Mouse (Mus musculus): ENCODE results near the gene Zmynd12. TPM values are rescaled to one million over a fixed set of nuclear protein-coding genes. Genes with fewer than 3 reads are reported as not detected.

Gene Zmynd12
- polyA plus RNA-seq, 1 experiment = 0.53 TPM

DNA sequence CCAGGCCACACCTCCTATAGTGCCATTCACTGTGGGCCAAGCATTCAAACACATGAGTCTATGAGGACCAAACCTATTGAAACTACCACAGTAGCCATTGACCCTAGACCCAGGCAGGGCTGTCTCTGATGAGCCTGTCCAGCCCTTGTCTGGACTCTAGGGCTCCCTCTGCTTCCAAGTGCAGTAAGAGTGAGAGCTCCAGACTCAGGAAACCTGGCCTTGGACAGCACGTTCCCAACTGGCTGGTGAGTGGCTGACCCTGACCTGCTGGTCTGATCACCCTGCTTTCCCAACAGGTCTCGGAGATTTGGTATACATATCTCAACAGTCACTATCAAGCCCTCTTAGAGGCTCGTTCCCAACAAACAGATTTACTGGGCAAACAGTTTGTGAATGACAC is 25.2 kb downstream of the Zmynd12 start:
- no peak for TF ChIP-seq CTCF (IDR thresholded peaks at IDR 0.05; ENCODE audit: borderline replicate concordance, extremely low read depth, insufficient read depth, insufficient read length)
- no peak for DNase-seq (ENCODE audit: low read depth)

DNA sequence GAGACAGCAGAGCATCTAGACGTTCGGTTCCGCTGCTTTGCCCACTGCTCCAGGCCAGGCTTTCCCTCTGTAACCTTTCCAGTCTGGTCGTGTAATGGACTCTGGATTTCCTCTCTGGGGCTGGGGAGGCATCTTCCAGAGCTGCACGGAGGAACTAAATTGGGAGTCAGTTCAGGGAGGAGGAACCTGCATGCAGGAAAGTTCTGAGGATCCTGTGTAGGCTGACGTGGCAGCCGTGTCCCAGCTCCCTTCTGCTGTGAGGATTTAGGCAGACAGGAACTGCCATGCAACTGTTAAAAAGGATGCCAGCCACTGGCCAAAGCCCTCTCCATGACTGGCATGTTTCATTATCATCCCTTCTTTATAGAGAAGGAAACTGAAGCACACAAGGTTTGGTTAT is 27.8 kb downstream of the Zmynd12 start:
- DNase-seq (ENCODE audit: low read depth) = no peak
- TF ChIP-seq POLR2A (IDR thresholded peaks at IDR 0.05; ENCODE audit: borderline replicate concordance, extremely low read depth, insufficient read depth, insufficient read length, poor library complexity, severe bottlenecking) (no peak), CTCF (IDR thresholded peaks at IDR 0.05; ENCODE audit: borderline replicate concordance, extremely low read depth, insufficient read depth, insufficient read length) (no peak)

DNA sequence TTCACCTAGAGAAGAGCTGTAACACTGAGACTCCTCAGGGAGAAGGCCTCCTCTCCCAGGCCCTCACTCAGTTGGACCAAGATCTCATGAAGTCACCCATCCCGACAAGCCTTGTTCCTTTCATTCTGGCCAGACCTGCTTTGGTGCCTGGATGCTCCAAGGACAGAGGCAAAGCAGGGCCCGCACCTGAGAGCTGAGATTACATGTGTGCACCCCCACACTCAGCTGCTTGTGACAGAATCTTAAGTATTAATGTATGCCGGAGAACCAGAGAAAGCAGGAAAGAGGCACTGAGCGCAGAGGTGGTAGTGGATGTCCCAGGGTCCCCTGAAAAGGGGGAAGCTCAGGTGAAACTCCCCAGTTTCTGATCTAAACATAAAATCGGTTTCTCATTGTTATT is 30.5 kb downstream of the Zmynd12 start:
- no peak for DNase-seq (ENCODE audit: low read depth)
- TF ChIP-seq POLR2A (IDR thresholded peaks at IDR 0.05; ENCODE audit: borderline replicate concordance, extremely low read depth, insufficient read depth, insufficient read length, poor library complexity, severe bottlenecking) = no peak
- no peak for TF ChIP-seq CTCF (IDR thresholded peaks at IDR 0.05; ENCODE audit: borderline replicate concordance, extremely low read depth, insufficient read depth, insufficient read length)

DNA sequence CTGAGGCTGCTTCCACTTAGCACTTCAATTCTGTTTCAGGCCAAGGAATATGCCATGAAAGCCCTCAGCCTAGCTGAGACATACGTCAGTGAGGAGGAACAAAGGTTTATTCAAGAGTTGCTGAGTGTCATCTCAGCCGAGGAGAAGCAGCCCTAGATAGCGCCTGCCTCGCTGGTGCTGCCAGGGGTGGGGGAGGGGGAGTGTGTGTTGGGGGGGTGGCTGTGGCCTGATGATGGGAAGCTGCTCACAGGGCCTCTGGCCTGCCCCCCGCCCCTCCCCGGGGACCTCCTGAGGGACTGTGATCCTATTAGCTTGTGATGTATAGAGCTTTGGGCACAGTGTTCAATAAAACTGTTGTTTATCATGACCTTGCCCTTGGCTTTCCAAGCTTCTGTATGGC is 30.9 kb downstream of the Zmynd12 start:
- DNase-seq (ENCODE audit: low read depth) = peak; percentile 61
- TF ChIP-seq CTCF (IDR thresholded peaks at IDR 0.05; ENCODE audit: borderline replicate concordance, extremely low read depth, insufficient read depth, insufficient read length) = no peak
- TF ChIP-seq POLR2A (IDR thresholded peaks at IDR 0.05; ENCODE audit: borderline replicate concordance, extremely low read depth, insufficient read depth, insufficient read length, poor library complexity, severe bottlenecking) = no peak

DNA sequence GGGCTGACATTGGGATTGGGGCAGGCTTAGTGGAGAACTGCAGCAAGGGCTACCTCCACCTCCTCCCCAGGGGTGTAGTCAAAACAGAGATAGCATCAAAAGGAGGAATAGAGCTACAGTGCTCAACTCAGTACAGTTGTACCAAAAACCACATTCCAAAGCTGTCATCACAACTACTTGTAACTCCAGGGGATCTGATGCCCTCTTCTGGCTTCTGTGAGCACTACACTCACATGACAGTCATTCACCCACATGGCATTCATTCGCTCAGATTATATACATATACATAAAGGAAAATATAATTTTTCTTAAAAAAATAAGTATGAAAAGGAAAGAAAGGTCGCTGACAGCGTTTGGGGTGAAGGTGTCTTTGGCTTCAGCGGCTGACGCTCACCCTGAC is 37.7 kb downstream of the Zmynd12 start:
- DNase-seq (ENCODE audit: low read depth) = peak; percentile 83
- TF ChIP-seq CTCF (IDR thresholded peaks at IDR 0.05; ENCODE audit: borderline replicate concordance, extremely low read depth, insufficient read depth, insufficient read length) = peak; percentile 51; the same call in 1 of the 2 replicates
- no peak for TF ChIP-seq POLR2A (IDR thresholded peaks at IDR 0.05; ENCODE audit: borderline replicate concordance, extremely low read depth, insufficient read depth, insufficient read length, poor library complexity, severe bottlenecking)

DNA sequence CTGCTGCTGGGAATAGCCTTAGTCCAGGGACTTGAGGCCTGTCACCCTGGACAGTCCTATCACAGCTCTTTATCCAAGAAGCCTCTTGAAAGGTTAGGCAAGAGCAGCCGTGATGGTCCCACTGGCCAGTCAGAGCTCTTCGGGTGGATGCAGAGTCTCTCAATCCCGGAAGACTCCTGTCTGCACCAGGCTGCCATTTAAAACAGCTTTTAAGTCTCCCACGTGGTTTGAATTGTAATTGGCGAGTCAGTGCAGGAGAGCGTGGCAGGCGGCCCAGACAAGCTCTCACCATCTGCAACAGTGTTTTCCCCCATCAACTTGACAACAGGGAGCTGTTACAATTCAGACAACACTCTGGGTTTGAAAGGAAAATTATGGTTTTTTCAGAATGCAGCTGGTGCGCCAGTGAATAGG is 38.1 kb downstream of the Zmynd12 start:
- DNase-seq (ENCODE audit: low read depth) = peak; percentile 98
- no peak for TF ChIP-seq CTCF (IDR thresholded peaks at IDR 0.05; ENCODE audit: borderline replicate concordance, extremely low read depth, insufficient read depth, insufficient read length)
- no peak for TF ChIP-seq POLR2A (IDR thresholded peaks at IDR 0.05; ENCODE audit: borderline replicate concordance, extremely low read depth, insufficient read depth, insufficient read length, poor library complexity, severe bottlenecking)

DNA sequence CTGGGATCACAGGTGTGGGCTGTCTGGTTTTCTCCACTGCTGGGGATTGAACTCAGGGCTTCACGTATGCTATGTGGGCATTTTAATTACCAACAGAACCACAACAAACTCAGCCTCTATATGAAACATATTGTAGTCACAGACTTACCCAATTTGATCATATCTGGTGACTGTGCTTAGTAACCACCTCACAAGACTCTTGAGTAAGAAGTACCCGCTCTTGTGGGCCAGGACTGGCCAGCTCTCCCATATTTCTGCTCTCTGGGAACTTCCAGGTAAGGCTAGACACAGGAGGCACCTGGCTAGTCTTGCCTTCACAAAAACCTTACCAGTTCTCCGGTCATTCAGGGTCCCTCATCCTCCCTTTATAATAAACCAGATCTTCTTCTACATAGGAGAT is 39.8 kb downstream of the Zmynd12 start:
- DNase-seq (ENCODE audit: low read depth) = no peak
- TF ChIP-seq CTCF (IDR thresholded peaks at IDR 0.05; ENCODE audit: borderline replicate concordance, extremely low read depth, insufficient read depth, insufficient read length) = no peak
- TF ChIP-seq POLR2A (IDR thresholded peaks at IDR 0.05; ENCODE audit: borderline replicate concordance, extremely low read depth, insufficient read depth, insufficient read length, poor library complexity, severe bottlenecking) = no peak

DNA sequence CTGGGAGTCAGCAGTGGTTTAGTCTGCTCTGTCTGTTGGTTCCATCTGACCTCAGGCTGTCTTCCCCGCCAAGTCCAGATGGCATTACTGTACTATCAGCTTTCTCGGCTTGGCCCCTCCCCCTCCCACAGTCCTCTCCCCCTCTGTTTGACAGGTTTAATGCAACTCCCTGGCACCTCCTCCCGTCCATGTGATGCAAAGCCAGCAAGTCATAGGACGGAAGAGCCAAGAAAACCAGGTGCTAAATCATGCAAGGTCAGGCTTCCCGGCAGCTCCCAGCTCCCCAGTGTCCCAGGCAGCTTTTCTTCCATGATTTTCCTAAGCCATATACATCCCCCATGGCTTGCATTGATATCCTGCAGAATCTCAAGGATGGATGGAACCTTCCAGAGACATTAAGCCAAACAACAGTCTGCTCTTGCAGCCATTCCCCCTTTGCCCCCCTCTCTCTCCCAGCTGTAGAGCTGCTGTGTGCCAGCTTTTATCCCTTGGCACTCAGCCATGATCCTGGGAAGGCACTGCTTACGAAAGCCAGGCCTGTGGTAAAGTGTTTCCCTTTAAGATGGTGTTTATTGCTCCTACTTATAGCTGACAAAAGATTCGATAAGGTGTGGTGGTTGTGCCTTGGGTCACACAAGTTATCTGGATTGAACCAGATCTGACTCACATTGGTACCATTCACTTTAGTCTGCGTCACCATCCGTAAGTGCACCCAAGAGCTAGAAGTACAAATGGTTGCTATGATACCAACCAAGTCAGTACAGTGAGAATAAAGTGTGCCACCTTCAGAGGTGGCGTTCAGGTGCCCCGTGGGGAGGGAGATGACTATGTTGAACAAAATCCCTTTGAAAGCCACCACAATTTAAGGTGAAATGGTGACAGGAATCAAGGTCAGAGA is 40.5 kb downstream of the Zmynd12 start:
- peak; percentile 95 for DNase-seq (ENCODE audit: low read depth)
- no peak for TF ChIP-seq POLR2A (IDR thresholded peaks at IDR 0.05; ENCODE audit: borderline replicate concordance, extremely low read depth, insufficient read depth, insufficient read length, poor library complexity, severe bottlenecking)
- TF ChIP-seq CTCF (IDR thresholded peaks at IDR 0.05; ENCODE audit: borderline replicate concordance, extremely low read depth, insufficient read depth, insufficient read length) = no peak

DNA sequence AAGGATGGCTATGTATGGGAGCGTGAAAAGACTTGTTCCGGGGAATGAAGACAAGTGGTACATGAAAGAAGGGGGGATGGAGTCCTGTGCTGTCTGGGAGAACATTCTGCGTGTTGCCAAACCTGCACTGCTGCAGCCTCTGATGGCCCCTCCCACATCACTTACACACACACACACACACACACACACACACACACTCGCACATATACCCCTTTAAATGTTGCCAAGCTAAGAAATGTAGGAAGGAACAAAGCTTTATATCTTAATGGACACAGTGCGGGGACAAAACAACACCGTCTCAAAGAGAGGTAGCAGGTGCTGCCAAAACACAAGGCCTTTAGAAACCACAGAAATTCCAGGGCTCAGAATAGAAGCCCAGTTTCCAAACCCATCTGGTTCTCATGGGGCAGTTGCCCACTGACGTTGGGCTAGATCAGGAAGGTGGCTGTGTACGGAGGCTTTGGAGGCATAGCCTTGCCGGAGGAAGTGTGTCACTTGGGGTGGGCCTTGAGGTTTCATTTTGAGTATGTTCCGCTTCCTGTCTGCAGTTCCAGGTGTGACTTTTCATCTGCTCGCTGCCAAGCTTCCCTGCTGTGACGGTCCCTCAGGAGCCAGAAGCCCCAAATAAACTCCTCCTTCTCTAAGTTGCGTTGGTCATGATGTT is 41.3 kb downstream of the Zmynd12 start:
- DNase-seq (ENCODE audit: low read depth) = no peak

DNA sequence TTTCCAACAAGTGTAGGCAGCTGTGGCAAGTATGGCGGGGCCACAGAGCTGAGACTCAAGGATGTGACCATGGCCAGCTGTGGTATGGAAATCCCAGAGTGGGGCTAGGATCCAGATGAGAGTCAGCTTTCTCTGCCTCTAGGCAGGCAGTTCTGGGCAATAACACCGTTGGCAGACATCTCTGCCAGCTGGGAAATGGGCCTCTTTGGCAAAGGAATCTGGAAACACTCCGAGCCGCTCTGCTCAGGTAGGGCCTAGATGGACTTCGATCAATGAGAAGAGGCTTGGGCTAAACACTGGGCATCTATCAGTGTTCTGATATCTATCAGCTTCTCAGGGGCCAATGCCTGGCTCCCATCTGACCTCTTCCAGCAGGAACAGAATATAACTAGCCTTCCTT is 43.2 kb downstream of the Zmynd12 start:
- TF ChIP-seq POLR2A (IDR thresholded peaks at IDR 0.05; ENCODE audit: borderline replicate concordance, extremely low read depth, insufficient read depth, insufficient read length, poor library complexity, severe bottlenecking) (no peak), CTCF (IDR thresholded peaks at IDR 0.05; ENCODE audit: borderline replicate concordance, extremely low read depth, insufficient read depth, insufficient read length) (no peak)
- DNase-seq (ENCODE audit: low read depth) = no peak

More for the DNA sequence above, 41.3 kb downstream of the Zmynd12 start:
- TF ChIP-seq CTCF (IDR thresholded peaks at IDR 0.05; ENCODE audit: borderline replicate concordance, extremely low read depth, insufficient read depth, insufficient read length) (no peak), POLR2A (IDR thresholded peaks at IDR 0.05; ENCODE audit: borderline replicate concordance, extremely low read depth, insufficient read depth, insufficient read length, poor library complexity, severe bottlenecking) (no peak)

DNA sequence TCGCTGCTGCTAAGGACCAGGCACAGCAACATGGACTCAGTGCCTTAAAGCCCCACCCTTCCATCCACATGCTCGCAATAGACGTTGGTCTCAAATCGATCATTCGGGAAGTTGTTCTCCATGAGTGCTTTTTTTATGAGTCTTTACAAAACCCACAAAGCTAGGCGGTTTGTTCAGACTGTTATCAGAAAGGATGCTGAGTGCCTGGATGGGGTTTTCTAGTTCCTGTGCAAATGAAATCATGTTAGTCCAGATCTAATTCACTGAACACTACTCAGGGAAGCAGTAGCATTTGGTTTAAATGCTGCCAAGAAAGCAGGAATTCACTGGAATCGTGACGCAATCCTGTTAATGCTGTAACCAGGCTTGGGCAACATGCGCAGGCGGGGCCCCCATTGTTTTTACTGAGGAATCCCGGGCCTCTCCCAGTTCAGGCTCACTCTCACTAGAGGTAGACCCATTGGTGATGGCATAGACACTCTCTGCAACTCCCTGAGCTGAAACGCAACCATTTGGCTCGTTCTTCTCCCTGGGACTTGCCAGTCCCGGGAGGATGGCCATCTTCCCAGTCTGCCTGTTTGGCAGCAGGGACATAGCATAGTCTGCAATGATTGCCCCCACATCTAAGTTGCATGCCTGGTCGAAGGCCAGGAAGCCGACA is 45.2 kb downstream of the Zmynd12 start:
- peak; percentile 59 for DNase-seq (ENCODE audit: low read depth)
- no peak for TF ChIP-seq CTCF (IDR thresholded peaks at IDR 0.05; ENCODE audit: borderline replicate concordance, extremely low read depth, insufficient read depth, insufficient read length)
- TF ChIP-seq POLR2A (IDR thresholded peaks at IDR 0.05; ENCODE audit: borderline replicate concordance, extremely low read depth, insufficient read depth, insufficient read length, poor library complexity, severe bottlenecking) = no peak

Data from brain, embryonic 14.5 days (tissue).